Mouse (Mus musculus) lung, postnatal 25 days (tissue): ENCODE results near the gene Card11.

ENCODE experiments used
- DNase-seq: peaks from one replicate; pipeline ENCODE4 v3.0.0; 2022; ENCODE audit warnings: low spot score

Card11 gene

GRCm38 (mm10) chr5:140992093-140993070 lies 8.0 kb downstream of the Card11 start:
- no peak for DNase-seq

GRCm38 (mm10) chr5:140985311-140986050 lies 14.9 kb downstream of the Card11 start:
- no peak for DNase-seq

- DNase-seq: no peak
These were observed 19.0 kb downstream of the Card11 start for GRCm38 (mm10) chr5:140981370-140981805.

GRCm38 (mm10) chr5:140980783-140981182 lies 19.6 kb downstream of the Card11 start:
- DNase-seq: no peak

GRCm38 (mm10) chr5:140980051-140980450 lies 20.3 kb downstream of the Card11 start:
- no peak for DNase-seq

GRCm38 (mm10) chr5:140962945-140963344 lies 37.4 kb downstream of the Card11 start:
- peak; percentile 26 for DNase-seq

GRCm38 (mm10) chr5:140960732-140961131 lies 39.6 kb downstream of the Card11 start:
- DNase-seq: no peak

GRCm38 (mm10) chr5:140959160-140959559 lies 41.2 kb downstream of the Card11 start:
- no peak for DNase-seq

GRCm38 (mm10) chr5:140957106-140957505 lies 43.3 kb downstream of the Card11 start:
- no peak for DNase-seq

- DNase-seq: no peak
These were observed 44.7 kb downstream of the Card11 start for GRCm38 (mm10) chr5:140955666-140956065.

GRCm38 (mm10) chr5:140951801-140952200 lies 48.6 kb downstream of the Card11 start:
- DNase-seq: no peak

- peak; percentile 59 for DNase-seq
These were observed 52.4 kb downstream of the Card11 start for GRCm38 (mm10) chr5:140948009-140948408.

GRCm38 (mm10) chr5:140946034-140946433 lies 54.3 kb downstream of the Card11 start:
- no peak for DNase-seq

- peak; percentile 5 for DNase-seq
These were observed 55.8 kb downstream of the Card11 start for GRCm38 (mm10) chr5:140944382-140945125.

- no peak for DNase-seq
These were observed 59.4 kb downstream of the Card11 start for GRCm38 (mm10) chr5:140940923-140941491.

GRCm38 (mm10) chr5:140940257-140940922 lies 60.0 kb downstream of the Card11 start:
- DNase-seq: no peak

GRCm38 (mm10) chr5:140936816-140937215 lies 63.6 kb downstream of the Card11 start:
- DNase-seq: no peak

- DNase-seq: no peak
These were observed 64.5 kb downstream of the Card11 start for GRCm38 (mm10) chr5:140935848-140936247.

- no peak for DNase-seq
These were observed 65.6 kb downstream of the Card11 start for GRCm38 (mm10) chr5:140934639-140935315.

- no peak for DNase-seq
These were observed 68.7 kb downstream of the Card11 start for GRCm38 (mm10) chr5:140931523-140932229.
